Mouse (Mus musculus): Measurements from ENCODE around the gene Mrpl54. TPM values are rescaled to one million over a fixed set of nuclear protein-coding genes. Genes with fewer than 3 reads are reported as not detected.
A peak's percentile ranks its signal among the peaks of the same experiment; 100 is the strongest.

Gene Mrpl54
- polyA plus RNA-seq, 1 experiment from 2014 or later: 134 TPM

DNA sequence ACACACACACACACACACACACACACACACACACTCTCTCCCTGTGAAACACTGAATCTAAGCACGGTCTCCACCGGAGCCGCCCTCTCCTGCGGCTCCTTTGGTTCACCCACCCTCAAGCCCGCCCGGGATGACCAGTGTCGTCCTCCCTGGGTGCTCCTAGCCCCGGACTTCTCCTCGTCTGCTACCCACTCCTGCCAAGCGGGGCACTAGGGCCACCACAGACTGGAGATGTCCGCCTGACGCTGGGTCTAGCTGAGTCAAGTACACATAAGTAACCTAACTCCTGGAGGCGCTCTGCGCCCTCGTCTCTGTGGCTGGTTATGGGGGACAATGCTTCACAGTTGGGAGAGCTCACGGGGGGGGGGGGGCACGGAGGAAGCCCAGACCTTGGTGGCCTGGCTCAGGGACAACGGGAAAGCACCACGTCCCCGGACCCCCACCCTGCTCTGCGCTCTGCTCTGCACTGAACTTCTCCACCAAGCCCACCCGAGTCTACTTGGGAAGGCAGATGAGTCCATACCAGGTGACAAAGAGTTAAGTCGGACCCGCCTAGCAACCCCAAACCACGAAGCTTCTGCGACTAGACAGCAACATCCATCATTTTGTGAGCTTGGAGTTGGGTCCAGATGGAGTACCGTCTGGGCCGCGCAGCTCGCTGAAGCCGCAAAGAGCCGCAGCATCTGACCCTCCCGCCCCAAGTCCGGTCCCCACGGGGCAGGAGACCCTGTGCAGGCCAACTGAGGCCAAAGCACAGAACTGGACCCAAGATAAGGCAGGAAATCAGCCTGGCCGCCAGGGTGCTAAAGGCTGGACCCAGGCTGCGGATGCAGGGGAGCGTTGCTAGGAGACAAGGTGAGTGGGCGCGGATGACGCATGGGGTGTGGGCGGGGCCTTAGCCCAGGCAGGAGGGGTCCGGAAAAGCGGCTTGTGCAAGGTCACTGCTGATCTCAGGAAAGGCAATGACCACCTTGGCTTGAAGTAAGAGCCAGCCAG lies 14.0 kb downstream of the Mrpl54 start, which contains the start of gene Matk:
TSS of gene Matk (plus strand) at position 512 of the 996 bp plus-strand sequence.
- H3K9ac ChIP-seq: peak within 1 kb of the TSS; percentile 66
- peak within 1 kb of the TSS; percentile 73; the same call in 1 of the 2 replicates for H3K27ac ChIP-seq
- peaks cover 29% of the 10 kb centered on the region for H3K36me3 ChIP-seq
- ATAC-seq (ENCODE audit: low FRiP score): peak; percentile 80
- 8% methylated on average over 43 of the region's 44 CpGs for WGBS
- H3K4me1 ChIP-seq (replicated peaks): peaks cover 25% of the 10 kb centered on the region
- peaks cover 85% of the 10 kb centered on the region for H3K27me3 ChIP-seq
- peak within 1 kb of the TSS; percentile 33 for H3K4me3 ChIP-seq
- H3K9me3 ChIP-seq: no peaks in the 10 kb centered on the region
- H3K4me2 ChIP-seq: peak within 1 kb of the TSS; percentile 61

DNA sequence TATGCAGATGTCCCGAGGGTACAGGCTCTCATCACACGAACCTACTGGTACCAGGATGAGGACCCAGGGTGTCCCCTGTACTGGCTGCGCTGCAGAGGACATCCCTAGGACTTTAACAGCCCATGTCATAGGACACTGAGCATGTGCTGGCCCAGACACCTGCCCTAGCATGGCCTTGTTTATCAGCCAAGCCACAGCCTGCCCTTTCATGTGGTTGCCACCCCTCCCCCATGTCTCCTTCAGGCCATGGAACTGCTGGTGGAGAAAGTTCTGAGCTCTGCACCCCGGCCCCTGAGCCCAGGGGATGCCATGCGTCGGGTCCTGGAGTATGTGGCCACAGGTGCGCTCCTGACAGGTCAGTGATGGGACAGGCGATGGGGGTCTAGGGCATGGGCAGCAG lies 17.3 kb downstream of the Mrpl54 start:
- no peak for ATAC-seq (ENCODE audit: low FRiP score)
- no peak overlapping the region for H3K4me3 ChIP-seq
- no peak overlapping the region for H3K27ac ChIP-seq
- H3K4me2 ChIP-seq: no peak overlapping the region
- H3K9me3 ChIP-seq: no peaks in the 10 kb centered on the region
- peaks cover 42% of the 10 kb centered on the region for H3K36me3 ChIP-seq
- H3K4me1 ChIP-seq (replicated peaks): peaks cover 21% of the 10 kb centered on the region
- H3K9ac ChIP-seq: no peak overlapping the region
- H3K27me3 ChIP-seq: peaks cover 76% of the 10 kb centered on the region
- WGBS: 84% methylated on average over 8 of the region's 8 CpGs

DNA sequence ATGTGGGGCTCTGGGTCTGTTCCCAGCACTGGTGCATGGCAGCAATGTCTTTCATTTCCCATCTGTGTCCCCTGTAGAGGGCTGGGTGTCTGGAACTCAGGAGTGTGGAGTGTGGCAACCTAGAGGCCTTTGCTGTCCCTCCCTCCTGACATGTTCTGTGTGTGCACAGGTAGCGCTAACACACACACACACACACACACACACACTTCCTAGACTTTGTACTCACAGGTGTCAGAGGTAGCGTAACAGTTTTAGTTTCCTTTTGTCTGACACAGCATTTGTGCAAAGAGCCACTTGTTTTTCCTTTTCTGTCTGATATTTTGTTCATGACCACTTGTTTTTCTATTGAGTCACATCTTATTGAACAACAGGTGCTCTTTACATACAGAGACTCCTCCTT lies 18.9 kb downstream of the Mrpl54 start:
- Histone ChIP-seq H3K4me1 (replicated peaks) (peaks cover 15% of the 10 kb centered on the region), H3K27ac (no peak overlapping the region), H3K9me3 (no peaks in the 10 kb centered on the region), H3K27me3 (peaks cover 72% of the 10 kb centered on the region), H3K9ac (no peak overlapping the region), H3K36me3 (peaks cover 50% of the 10 kb centered on the region), H3K4me3 (no peak overlapping the region), H3K4me2 (no peak overlapping the region)
- 98% methylated on average over 2 of the region's 2 CpGs for WGBS
- ATAC-seq (ENCODE audit: low FRiP score): no peak

DNA sequence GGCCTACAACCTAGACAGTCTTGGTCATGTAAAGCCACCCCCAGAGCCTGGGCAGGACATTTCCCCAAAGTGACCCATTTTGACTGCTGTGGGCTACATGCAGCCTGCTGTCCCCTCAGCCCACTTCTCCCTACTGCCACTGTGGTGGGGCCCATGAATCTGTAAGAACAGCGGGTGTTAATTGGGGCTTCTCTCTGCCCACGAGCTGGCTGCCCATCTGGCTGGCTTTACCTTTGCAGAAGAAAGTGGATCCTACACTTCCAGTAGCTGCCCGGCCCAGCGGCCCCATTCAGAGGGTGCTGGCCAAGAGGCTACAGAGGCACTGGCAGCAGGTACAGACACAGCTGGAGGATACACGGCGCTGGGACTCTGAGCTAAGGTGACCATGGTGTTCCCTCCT lies 21.6 kb downstream of the Mrpl54 start:
- Histone ChIP-seq H3K27me3 (peaks cover 64% of the 10 kb centered on the region), H3K9ac (no peak overlapping the region), H3K4me3 (no peak overlapping the region), H3K27ac (no peak overlapping the region), H3K4me1 (replicated peaks) (peaks cover 5% of the 10 kb centered on the region; the same call in 1 of the 2 replicates), H3K36me3 (peaks cover 54% of the 10 kb centered on the region), H3K4me2 (no peak overlapping the region), H3K9me3 (no peaks in the 10 kb centered on the region)
- WGBS: 95% methylated on average over 6 of the region's 6 CpGs
- ATAC-seq (ENCODE audit: low FRiP score): no peak

DNA sequence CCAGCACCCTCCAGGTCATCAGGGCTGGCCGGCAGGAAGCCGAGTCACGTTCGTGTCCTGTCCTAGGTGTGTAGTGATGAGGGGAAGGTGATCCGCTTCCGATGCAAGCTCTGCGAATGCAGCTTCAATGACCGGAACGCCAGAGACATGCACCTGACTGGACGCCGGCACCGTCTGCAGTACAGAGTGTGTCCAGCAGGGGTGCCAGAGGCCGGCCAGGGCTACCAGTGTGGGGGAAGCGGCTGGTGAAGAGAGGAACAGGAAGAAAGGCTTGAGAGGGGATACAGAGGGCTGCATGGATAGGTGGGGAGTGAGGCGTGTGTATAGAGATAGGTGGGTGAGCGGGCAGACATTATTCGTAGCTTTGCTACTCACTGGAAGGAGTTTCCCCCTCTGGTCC lies 22.1 kb downstream of the Mrpl54 start:
- H3K9me3 ChIP-seq: no peaks in the 10 kb centered on the region
- H3K4me3 ChIP-seq: no peak overlapping the region
- H3K27ac ChIP-seq: no peak overlapping the region
- peak; percentile 65 for ATAC-seq (ENCODE audit: low FRiP score)
- peaks cover 10% of the 10 kb centered on the region; the same call in 1 of the 2 replicates for H3K4me1 ChIP-seq (replicated peaks)
- H3K27me3 ChIP-seq: peaks cover 64% of the 10 kb centered on the region
- H3K36me3 ChIP-seq: peaks cover 48% of the 10 kb centered on the region
- 8% methylated on average over 17 of the region's 17 CpGs for WGBS
- H3K4me2 ChIP-seq: no peak overlapping the region
- H3K9ac ChIP-seq: no peak overlapping the region

DNA sequence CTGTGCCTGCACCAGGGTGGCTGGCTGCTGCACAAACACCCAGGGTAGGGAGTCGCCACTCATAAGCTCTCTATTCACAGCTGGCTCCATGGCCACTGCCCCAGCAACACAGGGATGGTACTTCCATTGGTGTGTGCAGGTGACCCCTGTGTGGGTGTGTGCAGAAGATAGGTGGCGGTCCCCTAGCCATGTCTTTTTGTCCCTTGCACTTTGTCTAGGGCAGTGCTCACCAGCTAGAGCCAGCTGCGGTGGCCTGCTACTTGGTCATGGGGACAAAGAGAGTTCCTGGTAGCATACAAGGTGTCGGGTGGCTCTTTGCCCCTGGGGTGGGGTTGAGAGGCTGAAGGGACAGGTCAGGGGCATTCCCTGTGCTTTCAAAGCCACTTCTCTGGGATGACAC lies 22.6 kb downstream of the Mrpl54 start:
- 77% methylated on average over 4 of the region's 4 CpGs for WGBS
- Histone ChIP-seq H3K27me3 (peaks cover 64% of the 10 kb centered on the region), H3K4me2 (no peak overlapping the region)

DNA sequence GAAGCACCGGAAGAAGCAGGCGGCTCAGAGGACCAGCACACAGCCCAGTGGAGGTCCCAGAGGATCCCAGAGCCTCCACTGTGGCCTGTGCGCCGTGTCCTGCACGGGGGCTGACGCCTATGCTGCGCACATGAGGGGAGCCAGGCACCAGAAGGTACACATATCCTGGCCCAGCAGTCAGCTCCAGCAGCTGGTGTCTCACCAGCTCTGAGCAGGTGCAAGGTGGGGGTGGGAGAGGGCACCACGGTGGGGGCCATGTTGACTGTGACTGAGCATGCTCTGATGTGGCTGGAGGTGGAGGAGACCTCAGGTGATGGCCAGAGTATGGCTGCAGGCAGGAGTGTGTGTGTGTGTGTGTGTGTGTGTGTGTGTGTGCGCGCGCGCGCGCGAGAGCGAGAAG lies 24.7 kb downstream of the Mrpl54 start:
- no peak overlapping the region for H3K4me3 ChIP-seq
- H3K36me3 ChIP-seq: peaks cover 34% of the 10 kb centered on the region
- no peaks in the 10 kb centered on the region for H3K9me3 ChIP-seq
- no peak overlapping the region for H3K27ac ChIP-seq
- no peak overlapping the region for H3K9ac ChIP-seq
- H3K4me1 ChIP-seq (replicated peaks): peaks cover 13% of the 10 kb centered on the region
- 92% methylated on average over 16 of the region's 16 CpGs for WGBS
- no peak overlapping the region for H3K4me2 ChIP-seq
- H3K27me3 ChIP-seq: peaks cover 75% of the 10 kb centered on the region
- ATAC-seq (ENCODE audit: low FRiP score): no peak

More for the DNA sequence above, 22.6 kb downstream of the Mrpl54 start:
- no peak; the same call in 1 of the 2 replicates for ATAC-seq (ENCODE audit: low FRiP score)
- H3K27ac ChIP-seq: no peak overlapping the region
- H3K9ac ChIP-seq: no peak overlapping the region
- H3K4me1 ChIP-seq (replicated peaks): peaks cover 10% of the 10 kb centered on the region; the same call in 1 of the 2 replicates
- no peak overlapping the region for H3K4me3 ChIP-seq
- H3K36me3 ChIP-seq: peaks cover 46% of the 10 kb centered on the region
- H3K9me3 ChIP-seq: no peaks in the 10 kb centered on the region

DNA sequence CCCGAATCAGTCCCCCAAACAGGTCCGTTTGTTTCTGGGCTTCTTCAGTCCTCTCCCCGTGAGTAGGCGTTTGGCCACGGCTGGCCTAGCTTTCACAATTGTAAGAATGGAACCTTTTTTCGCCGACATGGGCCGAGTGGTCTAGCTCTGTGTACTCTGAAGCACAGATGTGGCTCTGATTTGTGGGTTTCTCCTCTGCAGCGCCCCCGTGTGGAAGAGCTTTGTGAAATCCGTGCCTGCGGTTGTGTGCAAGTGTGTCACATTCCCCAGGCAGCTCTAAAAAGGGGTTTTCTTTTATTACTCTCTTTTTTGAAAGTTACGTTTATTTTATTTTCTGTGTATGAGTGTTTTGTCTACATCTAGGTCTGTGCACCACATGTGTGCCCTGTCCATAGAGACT lies 25.9 kb downstream of the Mrpl54 start:
- WGBS: 27% methylated on average over 13 of the region's 13 CpGs
- no peak for ATAC-seq (ENCODE audit: low FRiP score)
- H3K36me3 ChIP-seq: peaks cover 28% of the 10 kb centered on the region
- H3K4me1 ChIP-seq (replicated peaks): peaks cover 13% of the 10 kb centered on the region
- no peak overlapping the region for H3K27ac ChIP-seq
- H3K27me3 ChIP-seq: peaks cover 64% of the 10 kb centered on the region
- H3K9ac ChIP-seq: no peak overlapping the region
- no peak overlapping the region for H3K4me2 ChIP-seq
- H3K9me3 ChIP-seq: no peaks in the 10 kb centered on the region
- no peak overlapping the region for H3K4me3 ChIP-seq

DNA sequence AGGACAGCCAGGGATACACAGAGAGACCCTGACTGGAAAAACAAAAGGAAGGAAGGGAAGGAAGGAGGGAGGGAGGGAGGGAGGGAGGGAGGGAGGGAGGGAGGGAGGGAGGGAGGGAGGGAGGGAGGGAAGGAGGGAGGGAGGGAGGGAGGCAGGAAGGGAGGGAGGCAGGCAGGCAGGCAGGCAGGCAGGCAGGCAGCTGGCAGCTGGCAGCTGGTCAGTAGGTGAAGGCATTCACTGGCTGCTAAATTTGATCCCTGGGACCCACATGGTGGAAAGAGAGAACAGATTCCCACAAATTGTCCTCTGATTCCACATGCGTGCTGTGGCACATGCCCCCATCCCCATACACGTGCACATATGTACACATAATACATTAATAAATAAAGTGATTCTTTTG lies 28.1 kb downstream of the Mrpl54 start:
- 80% methylated on average over 2 of the region's 2 CpGs for WGBS
- Histone ChIP-seq H3K9ac (no peak overlapping the region), H3K4me3 (no peak overlapping the region), H3K9me3 (no peaks in the 10 kb centered on the region), H3K27ac (no peak overlapping the region), H3K36me3 (peaks cover 31% of the 10 kb centered on the region), H3K4me2 (no peak overlapping the region), H3K4me1 (replicated peaks) (peaks cover 12% of the 10 kb centered on the region), H3K27me3 (peaks cover 53% of the 10 kb centered on the region)
- ATAC-seq (ENCODE audit: low FRiP score): no peak

DNA sequence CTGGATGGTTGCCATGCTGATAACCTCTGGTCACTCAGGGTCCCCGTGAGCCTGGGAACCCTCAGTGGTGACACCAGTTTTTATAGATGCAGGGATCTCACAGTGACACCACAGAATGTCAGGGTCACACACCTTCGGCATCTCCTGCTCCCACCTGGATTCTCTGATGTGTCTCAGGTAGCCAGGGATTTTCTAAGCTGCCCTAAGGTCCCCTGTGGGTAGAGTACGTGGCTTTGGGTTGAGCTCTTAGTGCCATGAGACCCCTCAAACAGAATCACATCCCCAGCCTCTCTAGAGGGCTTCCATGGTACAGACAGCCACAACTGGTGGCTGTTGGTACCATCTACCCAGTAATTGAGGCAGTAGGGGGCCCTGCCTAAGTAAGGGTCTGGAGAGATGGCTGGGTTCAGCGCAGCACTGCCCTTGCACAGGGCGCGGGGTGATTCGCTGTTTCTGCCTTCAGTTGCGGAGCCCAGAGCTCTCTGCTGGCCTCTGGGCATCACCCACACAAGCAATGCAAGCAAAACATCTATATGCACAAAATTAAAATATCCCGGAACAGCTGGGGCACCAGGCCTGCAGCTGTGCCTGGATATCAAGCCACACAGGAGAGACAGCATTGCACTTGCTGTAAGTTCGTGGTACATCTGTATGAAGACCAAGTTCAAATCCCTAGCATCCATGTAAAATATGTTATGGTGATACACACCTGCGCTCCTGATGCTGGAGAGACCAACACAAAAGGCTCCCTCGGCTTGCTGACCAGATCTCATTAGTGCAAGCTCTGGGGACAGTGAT lies 30.1 kb downstream of the Mrpl54 start:
- 77% methylated on average over 12 of the region's 12 CpGs for WGBS
- Histone ChIP-seq H3K27me3 (peaks cover 41% of the 10 kb centered on the region), H3K27ac (no peak overlapping the region), H3K4me1 (replicated peaks) (peaks cover 17% of the 10 kb centered on the region), H3K4me3 (no peak overlapping the region), H3K9me3 (no peaks in the 10 kb centered on the region), H3K9ac (0 out of 2 replicates have a peak overlapping the region, but pooled peaks have one; percentile 4), H3K36me3 (peaks cover 13% of the 10 kb centered on the region; the same call in 1 of the 2 replicates), H3K4me2 (no peak overlapping the region)
- ATAC-seq (ENCODE audit: low FRiP score): no peak

DNA sequence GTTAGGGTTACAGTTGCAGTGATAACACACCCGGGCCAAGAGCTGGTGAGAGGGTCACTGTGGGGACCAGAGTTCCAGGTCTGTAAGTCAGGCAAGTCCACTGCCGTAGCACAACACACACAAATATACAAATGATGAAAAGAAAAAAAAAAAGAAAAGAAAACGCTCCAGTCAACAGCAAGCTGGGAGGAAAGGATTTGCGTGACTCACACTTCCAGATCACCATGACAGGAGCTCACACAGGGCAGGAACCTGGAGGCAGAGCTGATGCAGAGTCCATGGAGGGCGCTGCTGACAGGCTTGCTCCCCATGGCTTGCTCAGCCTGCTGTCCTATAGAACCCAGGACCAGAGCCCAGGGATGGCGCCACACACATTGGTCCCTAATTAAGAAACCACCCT lies 32.5 kb downstream of the Mrpl54 start:
- Histone ChIP-seq H3K27ac (no peak overlapping the region), H3K4me2 (no peak overlapping the region), H3K9ac (peak overlapping the region; percentile 84; the same call in 1 of the 2 replicates), H3K4me1 (replicated peaks) (peaks cover 25% of the 10 kb centered on the region), H3K4me3 (0 out of 2 replicates have a peak overlapping the region, but pooled peaks have one; percentile 70), H3K36me3 (peaks cover 13% of the 10 kb centered on the region; the same call in 1 of the 2 replicates), H3K27me3 (peaks cover 19% of the 10 kb centered on the region), H3K9me3 (no peaks in the 10 kb centered on the region)
- no peak for ATAC-seq (ENCODE audit: low FRiP score)
- 78% methylated on average over 6 of the region's 6 CpGs for WGBS

DNA sequence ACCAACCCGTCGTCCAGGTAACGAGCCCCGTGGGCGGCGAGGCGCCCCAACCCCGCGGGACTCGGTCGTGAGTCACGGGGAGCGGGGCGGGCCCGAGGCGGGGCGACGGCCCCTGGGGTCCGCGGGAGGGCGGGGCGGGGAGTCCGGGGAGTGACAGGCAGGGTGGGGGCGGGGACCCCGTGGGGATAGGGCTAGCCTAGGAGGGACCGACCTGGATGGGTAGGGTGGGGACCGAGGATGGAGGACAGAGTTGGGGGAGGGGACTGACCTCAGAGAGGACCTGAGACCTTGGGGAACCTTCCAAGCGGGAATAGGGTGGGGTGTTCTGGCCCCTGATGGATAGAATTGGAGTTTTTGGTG lies 33.5 kb downstream of the Mrpl54 start:
- Histone ChIP-seq H3K4me3 (peak overlapping the region; percentile 70), H3K36me3 (peaks cover 12% of the 10 kb centered on the region; the same call in 1 of the 2 replicates), H3K9me3 (no peaks in the 10 kb centered on the region), H3K27ac (no peak overlapping the region), H3K4me1 (replicated peaks) (peaks cover 35% of the 10 kb centered on the region), H3K4me2 (peak overlapping the region; percentile 66), H3K27me3 (peaks cover 11% of the 10 kb centered on the region), H3K9ac (peak overlapping the region; percentile 84)
- peak; percentile 37 for ATAC-seq (ENCODE audit: low FRiP score)
- under 1% methylated on average over 27 of the region's 28 CpGs for WGBS

All from hindbrain, embryonic 13.5 days (tissue).